Mouse (Mus musculus) liver, embryonic 14.5 days (tissue): Measurements from ENCODE around the gene Hipk4.

ENCODE experiments used
- CTCF ChIP-seq: IDR thresholded peaks from 2 replicates; pipeline ENCODE4 v1.5.1; 2016; ENCODE audit warnings: antibody characterized with exemption, low read depth, control low read depth
- EP300 ChIP-seq: IDR thresholded peaks from 2 replicates; pipeline ENCODE4 v1.6.1; 2016; ENCODE audit warnings: antibody characterized with exemption, low read depth

GRCm38 (mm10) chr7:27489270-27489869, 33.7 kb upstream of the Hipk4 start:
- TF ChIP-seq CTCF (no peak), EP300 (no peak)
